Mouse (Mus musculus) regulatory T cell (primary cell): ENCODE data around the gene Cx3cl1.

Source experiments
- in situ Hi-C: fragments of 300-600 bp; cut with MboI, MseI; formaldehyde crosslinking; loops from one replicate; pipeline ENCODE4 v1.15.1; 2025; ENCODE audit warnings: high pct_unique_total_duplicates

The Cx3cl1 gene

GRCm38 (mm10) chr8:94773700-94774171 lies 1.9 kb downstream of the Cx3cl1 start:
- in situ Hi-C loops = no loop called here

DNA sequence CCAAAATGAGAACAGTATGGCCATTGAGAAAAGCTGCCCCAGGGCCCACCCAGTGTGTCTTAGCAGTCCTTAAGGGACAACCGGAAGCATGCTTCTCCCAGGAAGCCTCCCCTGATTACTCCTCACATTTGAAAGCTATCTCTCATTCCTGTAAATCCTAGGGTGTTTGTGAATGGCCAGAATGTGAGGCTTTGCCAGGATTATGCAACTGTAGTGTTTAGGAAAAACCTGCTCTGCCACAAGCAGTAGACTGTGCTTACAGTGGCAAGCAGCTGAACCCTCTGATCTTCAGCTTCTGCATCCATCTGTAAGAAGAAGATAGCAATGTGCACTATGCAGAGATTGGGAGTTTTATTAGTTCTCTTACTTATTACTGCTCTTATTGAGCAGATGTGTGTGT lies 2.8 kb downstream of the Cx3cl1 start:
- in situ Hi-C loops = no loop called here

- in situ Hi-C loops = no loop called here
These were observed 4.5 kb downstream of the Cx3cl1 start for GRCm38 (mm10) chr8:94776346-94776745.

DNA sequence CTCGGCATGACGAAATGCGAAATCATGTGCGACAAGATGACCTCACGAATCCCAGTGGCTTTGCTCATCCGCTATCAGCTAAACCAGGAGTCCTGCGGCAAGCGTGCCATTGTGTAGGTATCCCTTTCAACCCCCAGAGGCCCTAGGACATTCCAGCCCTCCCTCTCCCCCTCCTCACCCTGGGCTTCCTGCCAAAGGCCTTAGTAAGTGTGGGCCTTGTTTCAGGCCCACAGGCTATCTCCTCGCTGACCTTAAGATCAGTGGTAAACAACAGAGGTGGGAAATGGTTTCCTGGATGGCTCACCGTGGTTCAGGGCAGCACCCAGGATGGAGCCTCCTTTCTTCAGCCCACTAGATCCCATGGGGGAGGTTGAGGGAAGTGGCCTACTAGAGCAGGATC lies 6.2 kb downstream of the Cx3cl1 start:
- in situ Hi-C loops = no loop called here

DNA sequence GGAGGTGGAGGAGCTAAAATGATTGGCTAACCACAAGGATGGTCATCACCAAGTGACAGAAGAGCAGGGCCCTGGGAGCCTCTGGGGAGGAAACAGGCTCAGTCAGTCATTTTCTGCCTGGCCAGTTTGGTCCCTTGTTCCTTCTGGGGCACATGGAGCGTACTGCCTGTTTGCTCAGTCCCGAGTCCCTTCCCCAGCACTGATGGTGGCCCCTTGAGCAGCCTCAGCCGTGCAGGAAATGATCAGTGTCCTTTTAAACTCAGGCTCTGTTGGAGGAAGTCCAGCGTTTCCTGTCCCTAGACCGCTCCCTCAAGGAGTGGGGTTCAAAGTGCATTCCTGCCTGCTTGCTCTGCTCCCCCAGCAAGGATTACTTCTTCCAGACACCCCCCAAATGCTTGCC lies 6.7 kb downstream of the Cx3cl1 start:
- in situ Hi-C loops = no loop called here

GRCm38 (mm10) chr8:94778895-94779533 lies 7.2 kb downstream of the Cx3cl1 start:
- in situ Hi-C loops = no loop called here

- in situ Hi-C loops = no loop called here
These were observed 7.9 kb downstream of the Cx3cl1 start for GRCm38 (mm10) chr8:94779534-94780294.

GRCm38 (mm10) chr8:94780491-94781154 lies 8.8 kb downstream of the Cx3cl1 start:
- in situ Hi-C loops = no loop called here

- in situ Hi-C loops = no loop called here
These were observed 9.5 kb downstream of the Cx3cl1 start for GRCm38 (mm10) chr8:94781155-94781837.

- in situ Hi-C loops = no loop called here
These were observed 10.0 kb downstream of the Cx3cl1 start for GRCm38 (mm10) chr8:94781838-94782235.

GRCm38 (mm10) chr8:94783890-94784289 lies 12.1 kb downstream of the Cx3cl1 start:
- in situ Hi-C loops = no loop called here

GRCm38 (mm10) chr8:94785247-94785985 lies 13.6 kb downstream of the Cx3cl1 start:
- in situ Hi-C loops = no loop called here

DNA sequence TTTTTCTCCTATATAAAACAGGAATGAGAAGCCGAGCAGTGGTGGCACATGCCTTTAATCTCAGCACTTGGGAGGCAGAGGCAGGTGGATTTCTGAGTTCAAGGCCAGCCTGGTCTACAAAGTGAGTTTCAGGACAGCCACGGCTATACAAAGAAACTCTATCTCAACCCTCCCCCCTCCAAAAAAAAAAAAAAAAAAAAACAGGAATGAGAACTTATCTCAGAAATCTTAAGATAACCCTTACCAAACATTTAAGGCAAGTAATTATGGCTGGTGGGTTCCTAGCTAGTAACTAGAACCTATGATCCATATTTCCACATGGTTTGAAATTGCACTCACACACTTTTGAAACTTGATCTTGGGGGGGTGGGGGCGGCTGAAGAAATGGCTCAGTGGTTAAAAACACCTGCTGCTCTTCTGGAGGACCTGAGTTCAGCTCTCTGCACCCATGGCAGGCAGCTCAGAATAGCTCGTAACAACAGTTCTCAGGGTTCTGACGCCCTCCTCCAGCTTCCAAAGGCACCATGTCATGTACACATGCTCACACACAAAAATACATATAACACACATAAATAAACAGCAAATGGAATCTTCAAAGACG lies 14.3 kb downstream of the Cx3cl1 start:
- in situ Hi-C loops = no loop called here

DNA sequence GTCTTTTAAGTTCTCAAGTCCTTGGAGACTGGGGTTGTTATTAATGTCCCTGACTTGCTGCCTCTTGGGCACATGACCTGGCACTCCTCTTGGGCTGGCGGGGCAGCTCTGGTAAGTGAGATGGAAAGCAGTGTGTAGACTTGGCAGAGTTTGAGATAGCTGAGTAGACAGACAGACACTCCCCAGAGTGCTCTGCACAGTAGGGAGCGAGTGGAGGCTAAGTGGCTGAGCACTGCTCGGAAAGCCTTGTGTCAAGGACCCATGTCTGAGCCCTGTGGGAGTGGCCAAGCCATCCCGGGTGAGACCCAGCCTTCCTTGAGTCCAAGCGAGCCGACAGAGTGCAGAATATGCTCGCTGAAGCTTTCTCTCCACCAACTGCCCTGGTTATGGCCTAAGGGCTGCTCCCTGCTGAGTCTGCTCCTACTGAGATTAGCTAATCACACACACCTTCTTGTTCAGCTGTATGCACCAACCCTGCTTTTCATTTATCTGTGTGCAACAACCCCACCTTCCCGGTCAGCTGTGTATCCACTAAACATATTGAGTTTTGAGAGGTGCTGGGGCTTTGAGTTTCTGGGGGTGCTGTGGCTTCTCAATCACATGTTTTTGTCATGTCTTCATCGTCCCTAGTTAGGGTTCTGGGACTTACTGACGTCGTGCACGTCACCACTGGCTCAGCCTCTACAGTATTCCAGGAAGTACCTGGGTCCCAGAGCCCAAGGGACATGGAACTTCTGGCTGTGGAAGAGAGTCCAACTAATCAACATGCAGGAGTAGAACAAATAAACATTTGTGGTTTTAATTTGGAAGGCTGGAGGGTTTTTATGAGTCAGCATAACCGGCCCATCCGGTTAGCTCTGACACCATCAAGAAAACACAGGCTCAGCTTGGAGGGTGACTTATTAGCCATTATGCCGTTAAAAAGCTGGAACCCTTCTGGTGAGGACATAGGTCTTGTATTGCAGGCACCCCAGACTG lies 16.0 kb downstream of the Cx3cl1 start:
- in situ Hi-C loops = no loop called here

- in situ Hi-C loops = no loop called here
These were observed 17.6 kb downstream of the Cx3cl1 start for GRCm38 (mm10) chr8:94789256-94789955.

GRCm38 (mm10) chr8:94794368-94794767 lies 22.6 kb downstream of the Cx3cl1 start:
- in situ Hi-C loops = no loop called here

GRCm38 (mm10) chr8:94794782-94795181 lies 23.0 kb downstream of the Cx3cl1 start:
- in situ Hi-C loops = no loop called here

- in situ Hi-C loops = no loop called here
These were observed 28.6 kb downstream of the Cx3cl1 start for GRCm38 (mm10) chr8:94800278-94800968.
